Mouse (Mus musculus) liver, adult (tissue): ENCODE results near the gene Helb.

Experiments used
- GATA4 ChIP-seq: IDR thresholded peaks from 2 replicates; pipeline ENCODE4 v1.6.1; 2014; ENCODE audit warnings: mild to moderate bottlenecking, low read length; ENCODE audit not compliant: insufficient replicate concordance

Gene Helb

DNA sequence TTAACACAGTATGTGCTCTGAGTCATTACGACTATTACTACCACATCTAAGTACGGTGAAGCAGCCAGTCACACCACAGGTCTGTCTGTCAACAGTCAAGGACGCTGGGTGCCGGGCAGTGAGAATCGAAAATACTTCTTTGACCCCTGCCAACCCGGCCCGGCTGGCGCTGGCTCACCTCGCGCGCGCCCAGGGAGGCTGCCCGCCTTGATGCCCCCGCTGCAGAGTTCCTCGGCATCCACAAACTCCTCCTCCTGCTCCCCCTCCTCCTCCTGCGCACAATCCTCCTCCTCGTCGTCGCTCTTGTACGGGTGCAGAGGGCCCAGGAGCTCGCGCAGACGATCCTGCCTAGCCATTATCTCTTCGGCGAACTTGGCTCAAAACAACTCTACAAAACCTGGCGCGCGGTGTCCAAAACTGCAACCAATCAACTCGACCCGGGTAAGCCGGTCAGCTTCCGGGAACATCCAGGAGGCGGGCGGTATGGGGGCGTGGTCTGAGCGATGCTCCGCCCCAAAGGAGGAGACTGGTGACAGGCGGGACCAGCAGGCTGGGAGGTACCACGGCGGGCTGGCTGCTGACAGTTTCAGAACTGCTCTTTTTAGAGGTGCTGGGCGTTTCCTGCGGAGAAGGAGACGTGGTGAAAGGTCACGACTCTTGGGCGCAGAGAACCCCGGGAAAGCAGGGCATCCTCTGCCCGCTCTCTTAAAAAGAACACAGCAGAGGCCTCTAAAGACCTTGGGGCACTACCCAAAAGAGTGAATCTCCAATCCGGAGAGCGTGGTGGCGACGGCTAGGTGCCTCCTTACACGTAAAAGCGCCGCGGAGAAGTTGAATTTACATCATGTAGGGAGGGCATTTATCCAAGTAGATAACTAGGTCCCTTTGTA is at the start of gene Helb:
Gene Helb, minus strand, starts transcription at position 481 of the 890 bp plus-strand sequence.
- TF ChIP-seq GATA4 = peak; percentile 52; the same call in 1 of the 2 replicates

DNA sequence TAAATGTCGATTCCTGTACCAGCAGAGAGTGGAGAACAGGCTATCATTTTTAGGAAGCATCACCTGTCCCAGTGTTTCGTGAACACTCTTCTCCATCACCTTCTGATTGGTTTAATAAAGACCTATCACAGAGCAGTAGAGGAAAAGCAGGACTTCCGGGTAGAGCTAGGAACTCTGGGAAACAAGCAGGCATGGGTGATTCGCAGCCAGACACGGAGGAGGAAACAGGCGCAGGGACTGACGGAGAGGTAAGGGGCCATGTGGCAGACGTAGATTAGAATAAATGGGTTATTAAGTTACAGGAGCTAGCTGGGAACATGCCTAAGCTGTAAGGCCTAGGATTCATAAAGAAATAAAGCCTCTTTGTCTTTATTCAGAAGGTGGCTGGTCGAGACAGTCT is 47.7 kb upstream of the Helb start:
- TF ChIP-seq GATA4 = no peak

DNA sequence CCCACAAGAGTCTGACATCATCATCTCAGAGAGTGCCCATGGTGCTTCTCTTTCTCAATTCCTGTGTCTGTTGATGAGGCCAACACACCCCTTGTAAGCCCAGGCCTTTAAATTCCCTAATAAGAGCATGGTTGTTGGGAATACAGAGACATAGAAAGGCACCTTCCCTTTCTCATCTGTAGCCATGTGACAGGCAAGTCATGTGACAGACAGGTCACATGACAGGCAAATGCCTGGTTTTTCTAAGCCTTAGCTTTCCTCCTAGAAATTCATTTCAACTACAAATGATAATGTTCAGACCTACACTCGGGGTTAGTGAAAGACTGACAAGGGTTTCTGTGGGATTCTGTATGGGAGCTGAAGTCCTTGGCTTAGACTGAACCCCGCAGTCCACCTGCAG is 41.1 kb upstream of the Helb start:
- TF ChIP-seq GATA4 = no peak

DNA sequence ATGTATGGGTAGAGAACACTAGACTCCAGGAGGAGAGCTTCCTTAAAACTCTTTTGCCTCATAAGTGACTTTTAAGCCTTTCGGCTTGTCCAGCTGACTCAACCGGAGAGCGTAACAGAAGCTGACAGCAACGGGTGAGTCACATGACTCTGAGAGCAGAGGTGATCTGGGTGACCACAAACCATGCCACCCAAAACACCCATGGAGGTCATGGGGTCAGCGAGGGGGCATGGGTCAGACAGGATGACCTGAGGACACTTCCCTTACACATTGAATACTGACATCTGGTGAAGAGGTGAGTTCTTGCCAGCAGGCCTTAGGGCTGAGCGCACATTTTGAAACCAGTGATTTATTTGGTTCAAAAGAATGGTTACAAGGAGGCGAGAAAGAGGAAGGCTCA is 38.9 kb upstream of the Helb start:
- TF ChIP-seq GATA4 = no peak

- TF ChIP-seq GATA4 = no peak
Observed at GRCm38 (mm10) chr10:120140916-120141516, 28.2 kb upstream of the Helb start.

DNA sequence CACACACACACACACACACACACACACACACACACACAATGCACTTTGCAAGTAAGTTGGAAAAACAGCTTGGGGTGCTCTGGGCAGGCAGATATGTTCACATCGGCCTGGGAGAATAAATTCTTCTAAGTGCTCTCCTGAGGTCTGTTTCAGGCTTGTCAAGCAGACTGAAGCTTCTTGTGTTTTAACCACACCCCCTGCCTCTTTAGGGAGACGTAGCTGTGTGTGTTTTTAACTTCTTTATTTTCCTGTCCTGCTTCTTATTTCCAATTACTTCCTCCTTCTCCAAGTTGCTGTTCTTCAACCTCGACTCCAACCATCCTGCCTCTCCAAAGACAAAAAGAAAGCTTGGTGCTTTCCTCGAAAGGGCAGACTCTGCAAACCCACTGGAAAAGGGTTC is 27.4 kb upstream of the Helb start:
- no peak for TF ChIP-seq GATA4

DNA sequence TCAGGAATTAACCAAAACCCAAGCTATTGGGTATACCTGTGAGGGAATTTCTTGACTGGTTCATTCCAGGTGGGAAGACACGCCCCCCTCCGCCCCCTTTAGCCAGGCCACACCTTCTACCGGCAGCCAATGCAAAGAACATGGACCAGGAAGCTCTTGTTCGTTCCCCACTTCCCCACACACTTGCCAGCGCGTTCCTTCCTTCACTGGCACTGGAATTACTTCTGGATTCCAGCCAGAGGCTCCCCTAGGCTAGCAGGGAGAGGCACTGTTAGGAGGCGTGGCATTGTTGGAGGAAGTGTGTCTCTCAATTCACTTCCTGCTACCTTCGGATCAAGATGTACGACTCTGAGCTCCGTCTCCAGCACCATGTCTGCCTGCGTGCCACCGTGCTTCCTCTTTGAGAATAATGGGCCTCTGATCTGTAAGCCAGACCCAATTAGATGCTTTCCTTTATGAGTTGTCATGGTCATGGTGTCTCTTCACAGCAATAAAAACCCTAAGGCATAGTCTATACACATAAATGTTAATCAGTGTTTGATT is 23.3 kb upstream of the Helb start:
- no peak for TF ChIP-seq GATA4

DNA sequence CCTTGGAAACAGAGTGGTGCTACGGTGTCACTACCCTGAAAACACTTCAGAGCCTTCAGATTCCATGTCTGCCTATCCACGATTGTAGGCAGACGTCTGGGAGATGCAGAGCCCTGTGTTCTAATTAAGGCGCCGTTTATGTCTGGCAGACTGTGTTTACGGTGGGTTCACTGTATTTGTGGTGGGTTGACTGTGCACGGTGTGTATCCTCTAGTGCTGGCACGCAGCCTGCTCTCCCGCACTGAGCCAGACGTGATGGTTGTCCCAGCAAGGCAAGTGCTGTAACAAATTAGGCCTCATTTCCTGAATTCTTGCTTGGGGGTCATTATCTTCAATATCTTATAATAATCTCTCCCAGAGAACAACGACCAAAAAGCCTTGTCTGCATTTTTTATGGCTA is 20.9 kb upstream of the Helb start:
- TF ChIP-seq GATA4 = no peak

- TF ChIP-seq GATA4 = no peak
Observed at GRCm38 (mm10) chr10:120130621-120131020, 17.8 kb upstream of the Helb start.

DNA sequence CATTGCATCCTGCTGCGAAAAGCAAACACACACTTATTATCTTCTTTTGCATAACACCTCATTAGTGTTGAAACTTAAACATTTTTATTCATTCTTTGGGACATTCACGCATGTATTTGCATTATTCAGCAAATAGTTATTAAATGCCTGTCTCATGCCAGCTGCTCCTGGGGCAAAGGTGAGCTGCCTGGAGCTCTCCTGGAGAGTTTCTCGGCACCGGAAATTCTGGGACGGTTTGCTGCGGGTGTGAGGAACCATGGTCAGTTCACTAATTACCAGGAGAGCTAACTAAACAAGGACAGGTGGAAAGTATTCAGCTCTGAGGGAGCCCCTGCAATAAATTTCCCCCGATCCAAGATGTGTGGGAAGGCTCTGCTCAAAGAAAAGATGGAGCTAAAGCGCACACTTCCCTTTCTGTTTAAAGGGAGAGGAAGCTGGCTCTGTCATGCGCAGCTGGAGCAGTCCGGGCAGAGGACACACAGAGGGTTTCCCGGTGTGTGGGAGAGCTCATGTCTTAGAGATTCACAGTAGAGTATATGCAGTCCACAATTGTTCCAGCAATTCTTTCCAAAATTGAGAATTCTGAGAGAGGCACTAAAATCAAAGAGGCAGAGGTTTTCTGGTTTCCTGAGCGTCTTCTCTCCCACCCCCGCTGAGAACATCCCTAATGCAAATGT is 16.0 kb upstream of the Helb start:
- no peak for TF ChIP-seq GATA4

- no peak for TF ChIP-seq GATA4
Observed at GRCm38 (mm10) chr10:120125465-120125857, 12.7 kb upstream of the Helb start.

GRCm38 (mm10) chr10:120124801-120125464 is 12.1 kb upstream of the Helb start:
- TF ChIP-seq GATA4 = no peak

DNA sequence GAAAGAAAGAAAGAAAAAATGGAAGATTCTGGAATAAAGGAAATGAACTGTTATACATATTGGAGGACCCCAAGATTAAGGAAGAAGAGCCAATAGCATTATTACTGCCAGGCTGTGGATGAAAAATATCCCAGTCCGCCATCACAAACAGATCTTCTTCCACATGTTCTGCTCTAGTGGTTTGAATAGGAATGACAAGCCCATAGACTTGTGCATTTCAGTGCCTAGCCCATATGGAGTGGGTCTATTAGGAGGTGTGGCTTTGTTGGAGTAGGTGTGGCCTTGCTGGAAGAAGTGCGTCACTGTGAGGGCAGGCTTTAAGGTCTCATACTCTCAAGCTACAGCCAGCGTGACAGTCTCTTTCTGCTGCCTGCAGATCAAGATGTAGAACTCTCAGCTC is 10.9 kb upstream of the Helb start:
- no peak for TF ChIP-seq GATA4

GRCm38 (mm10) chr10:120115249-120115648 is 2.5 kb upstream of the Helb start:
- TF ChIP-seq GATA4 = no peak

- no peak for TF ChIP-seq GATA4
Observed at GRCm38 (mm10) chr10:120114493-120114892, 1.7 kb upstream of the Helb start.

- TF ChIP-seq GATA4 = no peak
Observed at GRCm38 (mm10) chr10:120113980-120114379, 1.2 kb upstream of the Helb start.
